Mouse (Mus musculus): Measurements from ENCODE around the gene Ctsg. TPM values are rescaled to one million over a fixed set of nuclear protein-coding genes. Genes with fewer than 3 reads are reported as not detected.

The Ctsg gene
- polyA plus RNA-seq (2017; shearing (Covaris generic)): not detected

DNA sequence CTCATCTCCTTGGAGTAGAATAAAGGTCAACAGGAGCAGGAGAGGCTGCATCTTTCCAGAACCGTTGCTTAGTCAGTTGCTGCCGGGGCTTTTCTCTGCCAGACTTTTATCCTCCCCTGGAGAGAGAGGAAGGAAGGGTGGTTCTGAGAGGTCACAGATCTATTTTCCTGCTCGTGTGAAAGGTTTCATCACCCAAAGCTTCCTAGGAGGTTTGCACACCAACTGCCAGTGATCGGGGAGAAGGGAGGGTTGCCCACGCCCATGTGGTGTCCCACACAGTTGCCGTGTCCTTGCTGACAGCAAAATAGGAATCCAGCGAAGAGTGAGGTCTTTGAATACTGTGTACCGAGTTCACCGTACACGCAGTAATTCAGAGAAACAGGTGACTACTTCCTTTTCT is at the start of gene Ctsg:
Gene Ctsg (minus strand): TSS at position 189 of the 400 bp plus-strand sequence.

DNA sequence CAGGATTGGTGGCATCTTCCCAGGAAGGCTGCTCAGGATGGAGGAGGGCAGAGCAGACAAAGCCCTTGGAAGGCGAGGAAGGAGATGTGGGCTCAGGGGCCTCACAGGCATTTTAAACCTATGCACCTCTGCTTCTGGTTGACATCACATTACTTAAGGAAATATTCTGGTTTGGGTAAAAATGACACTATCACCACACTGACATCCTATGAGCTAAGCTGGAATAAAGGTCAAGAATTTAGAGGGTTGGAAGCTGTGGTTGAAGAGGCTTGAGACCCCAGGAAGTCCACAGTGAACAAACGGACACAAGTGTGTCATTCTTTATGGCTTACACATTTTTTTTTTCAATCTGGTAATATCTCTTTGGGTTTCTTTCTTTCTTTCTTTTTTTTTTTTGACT is 30.1 kb upstream of the Ctsg start, which contains the start of gene Gzmd:
Gene Gzmd (minus strand): TSS at position 101 of the 400 bp plus-strand sequence.

DNA sequence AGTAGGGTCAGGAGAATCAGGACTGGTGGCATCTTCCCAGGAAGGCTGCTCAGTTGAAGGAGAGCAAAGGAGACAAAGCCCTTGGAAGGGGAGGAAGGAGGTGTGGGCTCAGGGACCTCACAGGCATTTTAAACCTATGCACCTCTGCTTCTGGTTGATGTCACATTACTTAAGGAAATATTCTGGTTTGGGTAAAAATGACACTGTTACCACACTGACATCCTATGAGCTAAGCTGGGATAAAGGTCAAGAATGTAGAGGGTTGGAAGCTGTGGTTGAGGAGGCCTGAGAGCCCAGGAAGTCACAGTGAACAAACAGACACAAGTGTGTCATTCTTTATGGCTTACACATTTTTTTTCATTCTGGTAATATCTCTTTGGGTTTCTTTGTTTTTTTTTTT is 18.2 kb upstream of the Ctsg start, which contains the start of gene Gzme:
Gene Gzme (minus strand): TSS at position 101 of the 400 bp plus-strand sequence.

DNA sequence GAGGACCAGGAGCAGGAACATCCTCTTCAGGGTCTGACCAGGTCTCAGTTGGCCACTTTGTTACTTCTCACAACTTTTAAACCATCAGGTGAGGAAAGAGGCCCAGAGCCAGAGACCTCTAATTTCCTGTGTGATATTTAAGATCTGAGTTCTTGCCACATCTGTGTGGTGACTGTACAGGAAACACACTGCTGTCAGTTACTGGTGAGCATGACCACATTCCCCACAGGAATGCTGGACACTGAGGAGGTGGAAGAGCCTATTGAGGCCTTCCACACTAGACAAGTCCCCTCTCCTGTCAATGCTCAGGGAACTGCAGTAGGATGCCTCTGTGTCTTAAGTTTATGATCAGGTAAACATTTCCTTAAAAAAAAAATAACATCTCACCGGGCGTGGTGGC is 17.2 kb downstream of the Ctsg start, which contains the start of gene Mcpt8:
Gene Mcpt8 (minus strand): TSS at position 107 of the 400 bp plus-strand sequence.

DNA sequence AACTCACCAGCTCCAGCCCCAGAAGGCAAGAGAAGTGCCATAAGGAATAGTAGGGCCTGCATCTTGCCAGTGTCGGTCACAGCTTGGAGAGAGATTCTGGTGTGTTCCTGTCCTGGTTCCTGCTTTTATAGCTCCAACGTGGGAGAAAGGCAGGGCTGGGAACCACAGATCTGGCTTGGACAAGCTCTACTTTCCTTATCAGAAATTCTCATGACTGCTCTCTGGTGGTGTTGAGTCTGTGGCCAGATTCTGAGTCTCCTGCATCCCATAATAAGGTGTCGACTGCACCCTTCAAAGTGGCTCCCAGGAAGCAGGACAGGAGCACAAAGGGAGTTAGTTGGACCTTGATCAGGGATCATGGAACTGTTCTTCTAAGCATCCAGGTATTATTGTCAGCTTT is 40.2 kb downstream of the Ctsg start, which contains the start of gene Mcpt4:
Gene Mcpt4 (minus strand): TSS at position 101 of the 400 bp plus-strand sequence.

Other genes starting within 250 kb of the Ctsg start
- gene Nynrin, start 248.6 kb downstream of the Ctsg start, polyA plus RNA-seq (2017; shearing (Covaris generic)): 1.2 TPM
- gene Cbln3, start 218.2 kb downstream of the Ctsg start, polyA plus RNA-seq (2017; shearing (Covaris generic)): 0.20 TPM
- 63.7 TPM for gene Khnyn, start 217.6 kb downstream of the Ctsg start, polyA plus RNA-seq (2017; shearing (Covaris generic))
- 73.6 TPM for gene Sdr39u1, start 202.3 kb downstream of the Ctsg start, polyA plus RNA-seq (2017; shearing (Covaris generic))
- not detected for gene Cma1, start 157.9 kb downstream of the Ctsg start, polyA plus RNA-seq (2017; shearing (Covaris generic))
- not detected for gene Cma2, start 151.6 kb downstream of the Ctsg start, polyA plus RNA-seq (2017; shearing (Covaris generic))
- gene Mcpt1, start 84.6 kb downstream of the Ctsg start, polyA plus RNA-seq (2017; shearing (Covaris generic)): not detected
- gene Mcpt9, start 72.1 kb downstream of the Ctsg start, polyA plus RNA-seq (2017; shearing (Covaris generic)): not detected
- gene Mcpt2, start 60.5 kb downstream of the Ctsg start, polyA plus RNA-seq (2017; shearing (Covaris generic)): not detected
- not detected for gene Mcpt4, start 40.3 kb downstream of the Ctsg start, polyA plus RNA-seq (2017; shearing (Covaris generic))
- not detected for gene Mcpt8, start 17.3 kb downstream of the Ctsg start, polyA plus RNA-seq (2017; shearing (Covaris generic))
- gene Gzme, start 18.1 kb upstream of the Ctsg start, polyA plus RNA-seq (2017; shearing (Covaris generic)): not detected
- gene Gzmd, start 30.0 kb upstream of the Ctsg start, polyA plus RNA-seq (2017; shearing (Covaris generic)): 0.19 TPM
- not detected for gene Gzmg, start 57.0 kb upstream of the Ctsg start, polyA plus RNA-seq (2017; shearing (Covaris generic))
- gene Gzmn, start 72.0 kb upstream of the Ctsg start, polyA plus RNA-seq (2017; shearing (Covaris generic)): not detected
- gene Gzmf, start 108.8 kb upstream of the Ctsg start, polyA plus RNA-seq (2017; shearing (Covaris generic)): not detected
- gene Gzmc, start 132.1 kb upstream of the Ctsg start, polyA plus RNA-seq (2017; shearing (Covaris generic)): 5.0 TPM
- gene Gzmb, start 159.7 kb upstream of the Ctsg start, polyA plus RNA-seq (2017; shearing (Covaris generic)): 7.5 TPM

All from CD4-positive, CD25-positive, alpha-beta regulatory T cell (primary cell).